Mouse (Mus musculus): ENCODE measurements at regions not wholly inside any gene's neighbourhood (a gene's known extent, or its start where the extent isn't known, plus 50 kb on each side); places are given as distances from the start of the nearest gene placed in this dataset.

- Histone ChIP-seq H3K27me3 (replicated peaks; ENCODE audit: control insufficient read depth, insufficient read depth, low read length) (no peaks in the 10 kb centered on the region), H3K9me3 (ENCODE audit: control insufficient read depth, low read length) (no peaks in the 10 kb centered on the region), H3K27ac (ENCODE audit: low read length) (peak overlapping the region; percentile 67), H3K36me3 (ENCODE audit: control insufficient read depth, insufficient read depth, low read length) (no peaks in the 10 kb centered on the region), H3K4me2 (ENCODE audit: low read depth, low read length) (no peak overlapping the region), H3K4me3 (ENCODE audit: low read length) (no peak overlapping the region), H3K9ac (ENCODE audit: low read depth, low read length) (0 out of 2 replicates have a peak overlapping the region, but pooled peaks have one; percentile 16), H3K4me1 (ENCODE audit: control insufficient read depth, insufficient read depth, low read length) (peaks cover 47% of the 10 kb centered on the region)
- no peak for ATAC-seq
- WGBS, result 50% methylated on average over 17 of the region's 17 CpGs
Measured at GRCm38 (mm10) chr17:83985333-83985790, 137.6 kb upstream of the Haao start.

- 91% methylated on average over 9 of the region's 9 CpGs for WGBS
- H3K4me2 ChIP-seq (ENCODE audit: low read depth, low read length), result no peak overlapping the region
- no peaks in the 10 kb centered on the region for H3K9me3 ChIP-seq (ENCODE audit: control insufficient read depth, low read length)
- H3K9ac ChIP-seq (ENCODE audit: low read depth, low read length), result no peak overlapping the region
- peaks cover 35% of the 10 kb centered on the region for H3K4me1 ChIP-seq (ENCODE audit: control insufficient read depth, insufficient read depth, low read length)
- H3K27ac ChIP-seq (ENCODE audit: low read length), result peak overlapping the region; percentile 84
- H3K36me3 ChIP-seq (ENCODE audit: control insufficient read depth, insufficient read depth, low read length), result no peaks in the 10 kb centered on the region
- H3K4me3 ChIP-seq (ENCODE audit: low read length), result no peak overlapping the region
- H3K27me3 ChIP-seq (replicated peaks; ENCODE audit: control insufficient read depth, insufficient read depth, low read length), result no peaks in the 10 kb centered on the region
- ATAC-seq, result no peak
Measured at GRCm38 (mm10) chr17:83983837-83984388, 136.2 kb upstream of the Haao start.

GRCm38 (mm10) chr17:83983070-83983836, 135.5 kb upstream of the Haao start:
- no peak overlapping the region for H3K4me3 ChIP-seq (ENCODE audit: low read length)
- no peaks in the 10 kb centered on the region for H3K36me3 ChIP-seq (ENCODE audit: control insufficient read depth, insufficient read depth, low read length)
- peak overlapping the region; percentile 84 for H3K27ac ChIP-seq (ENCODE audit: low read length)
- no peak overlapping the region for H3K9ac ChIP-seq (ENCODE audit: low read depth, low read length)
- peaks cover 31% of the 10 kb centered on the region for H3K4me1 ChIP-seq (ENCODE audit: control insufficient read depth, insufficient read depth, low read length)
- no peaks in the 10 kb centered on the region for H3K27me3 ChIP-seq (replicated peaks; ENCODE audit: control insufficient read depth, insufficient read depth, low read length)
- H3K9me3 ChIP-seq (ENCODE audit: control insufficient read depth, low read length), result no peaks in the 10 kb centered on the region
- 28% methylated on average over 18 of the region's 18 CpGs for WGBS
- ATAC-seq, result peak; percentile 63
- no peak overlapping the region for H3K4me2 ChIP-seq (ENCODE audit: low read depth, low read length)

GRCm38 (mm10) chr17:83982700-83983069, 134.9 kb upstream of the Haao start:
- Histone ChIP-seq H3K36me3 (ENCODE audit: control insufficient read depth, insufficient read depth, low read length) (no peaks in the 10 kb centered on the region), H3K4me2 (ENCODE audit: low read depth, low read length) (no peak overlapping the region), H3K27me3 (replicated peaks; ENCODE audit: control insufficient read depth, insufficient read depth, low read length) (no peaks in the 10 kb centered on the region), H3K4me3 (ENCODE audit: low read length) (no peak overlapping the region), H3K27ac (ENCODE audit: low read length) (peak overlapping the region; percentile 72), H3K9me3 (ENCODE audit: control insufficient read depth, low read length) (no peaks in the 10 kb centered on the region), H3K4me1 (ENCODE audit: control insufficient read depth, insufficient read depth, low read length) (peaks cover 28% of the 10 kb centered on the region), H3K9ac (ENCODE audit: low read depth, low read length) (no peak overlapping the region; the same call in 1 of the 2 replicates)
- no peak for ATAC-seq
- WGBS, result 63% methylated on average over 8 of the region's 8 CpGs

- Histone ChIP-seq H3K27ac (ENCODE audit: low read length) (no peak overlapping the region), H3K27me3 (replicated peaks; ENCODE audit: control insufficient read depth, insufficient read depth, low read length) (no peaks in the 10 kb centered on the region), H3K4me1 (ENCODE audit: control insufficient read depth, insufficient read depth, low read length) (peaks cover 17% of the 10 kb centered on the region; the same call in 1 of the 2 replicates), H3K9me3 (ENCODE audit: control insufficient read depth, low read length) (no peaks in the 10 kb centered on the region), H3K4me3 (ENCODE audit: low read length) (no peak overlapping the region), H3K4me2 (ENCODE audit: low read depth, low read length) (no peak overlapping the region), H3K9ac (ENCODE audit: low read depth, low read length) (no peak overlapping the region), H3K36me3 (ENCODE audit: control insufficient read depth, insufficient read depth, low read length) (no peaks in the 10 kb centered on the region)
- WGBS, result 72% methylated on average over 7 of the region's 7 CpGs
- ATAC-seq, result no peak
Measured at GRCm38 (mm10) chr17:83978858-83979470, 131.2 kb upstream of the Haao start.

- peak overlapping the region; percentile 18; the same call in 1 of the 2 replicates for H3K27ac ChIP-seq (ENCODE audit: low read length)
- no peak overlapping the region for H3K9ac ChIP-seq (ENCODE audit: low read depth, low read length)
- ATAC-seq, result no peak
- no peak overlapping the region for H3K4me3 ChIP-seq (ENCODE audit: low read length)
- no peak overlapping the region for H3K4me2 ChIP-seq (ENCODE audit: low read depth, low read length)
- H3K9me3 ChIP-seq (ENCODE audit: control insufficient read depth, low read length), result no peaks in the 10 kb centered on the region
- H3K27me3 ChIP-seq (replicated peaks; ENCODE audit: control insufficient read depth, insufficient read depth, low read length), result no peaks in the 10 kb centered on the region
- peaks cover 18% of the 10 kb centered on the region; the same call in 1 of the 2 replicates for H3K4me1 ChIP-seq (ENCODE audit: control insufficient read depth, insufficient read depth, low read length)
- H3K36me3 ChIP-seq (ENCODE audit: control insufficient read depth, insufficient read depth, low read length), result no peaks in the 10 kb centered on the region
- 77% methylated on average over 11 of the region's 11 CpGs for WGBS
Measured at GRCm38 (mm10) chr17:83977725-83978124, 130.0 kb upstream of the Haao start.

GRCm38 (mm10) chr17:83975813-83976212, 128.1 kb upstream of the Haao start:
- no peaks in the 10 kb centered on the region for H3K27me3 ChIP-seq (replicated peaks; ENCODE audit: control insufficient read depth, insufficient read depth, low read length)
- WGBS, result 79% methylated on average over 7 of the region's 7 CpGs
- ATAC-seq, result no peak
- no peaks in the 10 kb centered on the region for H3K36me3 ChIP-seq (ENCODE audit: control insufficient read depth, insufficient read depth, low read length)
- no peak overlapping the region for H3K4me2 ChIP-seq (ENCODE audit: low read depth, low read length)
- no peak overlapping the region for H3K27ac ChIP-seq (ENCODE audit: low read length)
- H3K4me1 ChIP-seq (ENCODE audit: control insufficient read depth, insufficient read depth, low read length), result peaks cover 12% of the 10 kb centered on the region; the same call in 1 of the 2 replicates
- no peak overlapping the region for H3K9ac ChIP-seq (ENCODE audit: low read depth, low read length)
- H3K9me3 ChIP-seq (ENCODE audit: control insufficient read depth, low read length), result no peaks in the 10 kb centered on the region
- no peak overlapping the region for H3K4me3 ChIP-seq (ENCODE audit: low read length)

GRCm38 (mm10) chr17:83973461-83974350, 125.9 kb upstream of the Haao start:
- Histone ChIP-seq H3K9me3 (ENCODE audit: control insufficient read depth, low read length) (no peaks in the 10 kb centered on the region), H3K27me3 (replicated peaks; ENCODE audit: control insufficient read depth, insufficient read depth, low read length) (no peaks in the 10 kb centered on the region), H3K4me3 (ENCODE audit: low read length) (no peak overlapping the region), H3K4me1 (ENCODE audit: control insufficient read depth, insufficient read depth, low read length) (peaks cover 22% of the 10 kb centered on the region), H3K4me2 (ENCODE audit: low read depth, low read length) (peak overlapping the region; percentile 4; the same call in 1 of the 2 replicates), H3K27ac (ENCODE audit: low read length) (peak overlapping the region; percentile 45; the same call in 1 of the 2 replicates), H3K36me3 (ENCODE audit: control insufficient read depth, insufficient read depth, low read length) (no peaks in the 10 kb centered on the region), H3K9ac (ENCODE audit: low read depth, low read length) (no peak overlapping the region)
- peak; percentile 21; the same call in 1 of the 2 replicates for ATAC-seq
- 31% methylated on average over 18 of the region's 18 CpGs for WGBS
